Mouse (Mus musculus) midbrain, embryonic 14.5 days (tissue): ENCODE measurements around the gene Rps6kc1. TPM values are rescaled to one million over a fixed set of nuclear protein-coding genes. Genes with fewer than 3 reads are reported as not detected.
A peak's percentile ranks its signal among the peaks of the same experiment; 100 is the strongest.

Experiments
- ATAC-seq: fragments of 200-750 bp; cut with Nextera tagmentation; 2 replicates; pipeline ENCODE4 v1.8.0; 2017; ENCODE audit warnings: moderate number of reproducible peaks, moderate library complexity; ENCODE audit not compliant: low FRiP score, low TSS enrichment
- DNase-seq: peaks from one replicate; pipeline ENCODE4 v3.0.0-alpha.2; 2015
- H3K27ac ChIP-seq: fragments of 300-500 bp; sonication (generic); replicated peaks from 2 replicates; pipeline ENCODE4 v1.5.1; 2014; ENCODE audit warnings: mild to moderate bottlenecking, low read depth, low read length, moderate library complexity
- H3K27me3 ChIP-seq: fragments of 300-500 bp; sonication (generic); 2 replicates; pipeline ENCODE4 v1.6.1; 2014; ENCODE audit warnings: low read length, control low read depth, mixed read lengths; ENCODE audit not compliant: control insufficient read depth, insufficient read depth
- H3K36me3 ChIP-seq: fragments of 300-500 bp; sonication (generic); 2 replicates; pipeline ENCODE4 v1.6.1; 2014; ENCODE audit warnings: low read length, control low read depth; ENCODE audit not compliant: control insufficient read depth, insufficient read depth
- H3K4me1 ChIP-seq: fragments of 300-500 bp; sonication (generic); 2 replicates; pipeline ENCODE4 v1.6.1; 2014; ENCODE audit warnings: mild to moderate bottlenecking, antibody characterized with exemption, low read length, control low read depth; ENCODE audit not compliant: control insufficient read depth, insufficient read depth
- H3K4me2 ChIP-seq: fragments of 300-500 bp; sonication (generic); 2 replicates; pipeline ENCODE4 v1.6.1; 2014; ENCODE audit warnings: mild to moderate bottlenecking, low read length, moderate library complexity
- H3K4me3 ChIP-seq: fragments of 300-500 bp; sonication (generic); replicated peaks from 2 replicates; pipeline ENCODE4 v1.5.1; 2014; ENCODE audit warnings: low read depth, low read length
- H3K9ac ChIP-seq: fragments of 300-500 bp; sonication (generic); replicated peaks from 2 replicates; pipeline ENCODE4 v1.6.1; 2014; ENCODE audit warnings: mild to moderate bottlenecking, low read length, moderate library complexity
- H3K9me3 ChIP-seq: fragments of 300-500 bp; sonication (generic); 2 replicates; pipeline ENCODE4 v1.6.1; 2016; ENCODE audit warnings: low read length, control low read depth, mixed read lengths; ENCODE audit not compliant: control insufficient read depth
- WGBS: fragments of 180-500 bp; shearing (Covaris S2); extraction: QIAGEN DNeasy Blood & Tissue Kit; methylation state at CpG from one replicate; pipeline ENCODE4 v1.1.7; 2014; 5-methylcytosine and 5-hydroxymethylcytosine counted together
- polyA plus RNA-seq: library from polyadenylated mRNA; unstranded; fragments of >200 nt; fragmentation: Nextera tagmentation; extraction: Ambion mirVana; gene quantifications from 2 replicates; pipeline ENCODE4 v1.2.1, GENCODE M21; 2014

Gene Rps6kc1
- polyA plus RNA-seq, 1 experiment from 2014 or later, result 31.0 TPM

- ATAC-seq, result no peak
- no peak for DNase-seq
- Histone ChIP-seq H3K4me1 (no peaks in the 10 kb centered on the region), H3K4me3 (no peak overlapping the region), H3K9ac (no peak overlapping the region), H3K4me2 (no peak overlapping the region), H3K27ac (no peak overlapping the region), H3K36me3 (peaks cover 5% of the 10 kb centered on the region), H3K9me3 (no peaks in the 10 kb centered on the region), H3K27me3 (no peaks in the 10 kb centered on the region)
- WGBS, result 79% methylated on average over 7 of the region's 7 CpGs
Observed at GRCm38 (mm10) chr1:190834201-190834907, 77.2 kb downstream of the Rps6kc1 start.

DNA sequence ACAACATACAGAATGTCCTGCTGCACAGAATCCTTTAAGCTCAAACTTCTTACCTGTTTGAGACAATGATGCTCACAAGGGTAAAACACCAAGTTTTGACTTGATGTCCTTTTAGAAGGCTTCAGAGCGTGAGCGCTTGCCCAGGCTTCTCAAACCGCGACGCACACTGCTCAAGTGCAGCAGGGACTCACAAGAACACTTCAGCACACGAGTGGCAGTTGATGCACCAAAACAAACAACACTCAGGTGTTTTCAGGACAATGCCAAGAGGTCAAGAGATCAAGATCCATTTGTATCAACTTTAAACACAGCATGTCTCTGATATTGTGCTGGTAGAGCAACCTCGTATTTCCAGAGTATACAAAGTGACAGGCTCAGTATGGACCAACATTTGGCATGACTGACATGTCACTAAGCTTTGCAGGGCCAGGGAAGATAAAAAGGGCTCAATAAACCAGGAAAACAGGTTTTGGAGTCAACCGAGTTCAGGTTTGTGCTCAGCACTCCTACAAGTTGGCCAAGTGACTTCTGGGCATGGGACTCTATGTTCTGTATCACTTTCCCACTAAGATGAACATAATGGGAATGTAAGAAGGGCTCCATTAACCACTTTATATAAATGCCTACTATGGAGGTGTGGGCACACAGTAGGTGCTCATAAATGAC is 78.5 kb downstream of the Rps6kc1 start:
- DNase-seq (no peak), ATAC-seq (no peak)
- Histone ChIP-seq H3K27me3 (no peaks in the 10 kb centered on the region), H3K9me3 (no peaks in the 10 kb centered on the region), H3K4me1 (no peaks in the 10 kb centered on the region), H3K36me3 (peaks cover 5% of the 10 kb centered on the region), H3K9ac (no peak overlapping the region), H3K4me2 (no peak overlapping the region), H3K27ac (no peak overlapping the region), H3K4me3 (no peak overlapping the region)
- WGBS, result 93% methylated on average over 8 of the region's 8 CpGs

GRCm38 (mm10) chr1:190831839-190832497 is 79.6 kb downstream of the Rps6kc1 start:
- ATAC-seq (no peak), DNase-seq (peak; percentile 85)
- Histone ChIP-seq H3K9me3 (no peaks in the 10 kb centered on the region), H3K4me2 (no peak overlapping the region), H3K36me3 (peaks cover 5% of the 10 kb centered on the region), H3K27ac (no peak overlapping the region), H3K9ac (no peak overlapping the region), H3K27me3 (no peaks in the 10 kb centered on the region), H3K4me3 (no peak overlapping the region), H3K4me1 (no peaks in the 10 kb centered on the region)
- WGBS, result 68% methylated on average over 10 of the region's 10 CpGs

DNA sequence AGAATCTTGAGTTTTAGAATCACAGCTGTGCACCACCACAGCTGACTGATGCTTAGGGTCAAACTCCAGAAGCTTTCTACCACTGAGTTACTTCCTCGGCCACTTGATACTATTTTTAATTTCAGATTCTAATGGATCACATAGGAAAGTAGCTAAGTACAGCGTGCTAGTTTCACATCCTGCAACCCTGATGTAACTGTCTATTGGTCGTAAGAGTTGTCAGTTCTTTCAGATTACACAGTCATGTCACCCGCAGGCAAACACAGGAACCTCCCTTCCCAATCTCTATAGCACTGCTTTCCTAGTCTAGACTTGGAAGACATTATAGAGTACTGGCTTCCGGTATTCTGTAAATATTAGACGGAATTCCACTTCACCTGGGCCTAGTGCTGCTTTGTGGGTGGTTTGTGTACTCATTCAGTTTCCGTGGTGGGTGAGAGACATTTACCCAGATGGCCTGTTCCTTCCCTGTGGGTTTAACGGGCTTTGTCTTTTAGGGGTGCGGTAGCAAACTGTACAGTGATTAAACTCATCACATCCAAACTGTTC is 85.0 kb downstream of the Rps6kc1 start:
- Histone ChIP-seq H3K9ac (no peak overlapping the region), H3K27ac (no peak overlapping the region), H3K27me3 (no peaks in the 10 kb centered on the region), H3K4me1 (no peaks in the 10 kb centered on the region), H3K36me3 (no peaks in the 10 kb centered on the region), H3K9me3 (no peaks in the 10 kb centered on the region), H3K4me3 (no peak overlapping the region), H3K4me2 (no peak overlapping the region)
- ATAC-seq, result no peak
- DNase-seq, result no peak
- 91% methylated on average over 9 of the region's 9 CpGs for WGBS

- no peak overlapping the region for H3K4me2 ChIP-seq
- no peak overlapping the region for H3K27ac ChIP-seq
- no peaks in the 10 kb centered on the region for H3K9me3 ChIP-seq
- H3K36me3 ChIP-seq, result no peaks in the 10 kb centered on the region
- DNase-seq (no peak), ATAC-seq (no peak)
- no peaks in the 10 kb centered on the region for H3K27me3 ChIP-seq
- H3K4me1 ChIP-seq, result no peaks in the 10 kb centered on the region
- no peak overlapping the region for H3K9ac ChIP-seq
- 88% methylated on average over 4 of the region's 4 CpGs for WGBS
- no peak overlapping the region for H3K4me3 ChIP-seq
Observed at GRCm38 (mm10) chr1:190823745-190824144, 87.8 kb downstream of the Rps6kc1 start.

- Histone ChIP-seq H3K36me3 (no peaks in the 10 kb centered on the region), H3K4me1 (peaks cover 3% of the 10 kb centered on the region; the same call in 1 of the 2 replicates), H3K4me3 (no peak overlapping the region), H3K27ac (no peak overlapping the region), H3K4me2 (no peak overlapping the region), H3K9me3 (no peaks in the 10 kb centered on the region), H3K9ac (no peak overlapping the region), H3K27me3 (no peaks in the 10 kb centered on the region)
- DNase-seq (no peak), ATAC-seq (no peak)
- WGBS, result 81% methylated on average over 11 of the region's 11 CpGs
Observed at GRCm38 (mm10) chr1:190816141-190816540, 95.4 kb downstream of the Rps6kc1 start.

- DNase-seq (no peak), ATAC-seq (no peak)
- Histone ChIP-seq H3K4me2 (no peak overlapping the region), H3K27me3 (no peaks in the 10 kb centered on the region), H3K27ac (no peak overlapping the region), H3K9ac (no peak overlapping the region), H3K4me3 (no peak overlapping the region), H3K9me3 (no peaks in the 10 kb centered on the region), H3K36me3 (peaks cover 13% of the 10 kb centered on the region; the same call in 1 of the 2 replicates), H3K4me1 (peaks cover 10% of the 10 kb centered on the region; the same call in 1 of the 2 replicates)
- 76% methylated on average over 6 of the region's 6 CpGs for WGBS
Observed at GRCm38 (mm10) chr1:190810408-190810807, 101.2 kb downstream of the Rps6kc1 start.

- H3K4me1 ChIP-seq, result peaks cover 7% of the 10 kb centered on the region; the same call in 1 of the 2 replicates
- no peak overlapping the region for H3K4me3 ChIP-seq
- WGBS, result 18% methylated on average over 19 of the region's 19 CpGs
- peak overlapping the region; percentile 43; the same call in 1 of the 2 replicates for H3K27ac ChIP-seq
- H3K36me3 ChIP-seq, result peaks cover 13% of the 10 kb centered on the region; the same call in 1 of the 2 replicates
- H3K9me3 ChIP-seq, result no peaks in the 10 kb centered on the region
- DNase-seq (peak; percentile 68), ATAC-seq (no peak)
- H3K4me2 ChIP-seq, result peak overlapping the region; percentile 35
- peak overlapping the region; percentile 26; the same call in 1 of the 2 replicates for H3K9ac ChIP-seq
- H3K27me3 ChIP-seq, result no peaks in the 10 kb centered on the region
Observed at GRCm38 (mm10) chr1:190808766-190809221, 102.8 kb downstream of the Rps6kc1 start.
